Mouse (Mus musculus): ENCODE measurements at regions not wholly inside any gene's neighbourhood (a gene's known extent, or its start where the extent isn't known, plus 50 kb on each side); places are given as distances from the start of the nearest gene placed in this dataset.

DNA sequence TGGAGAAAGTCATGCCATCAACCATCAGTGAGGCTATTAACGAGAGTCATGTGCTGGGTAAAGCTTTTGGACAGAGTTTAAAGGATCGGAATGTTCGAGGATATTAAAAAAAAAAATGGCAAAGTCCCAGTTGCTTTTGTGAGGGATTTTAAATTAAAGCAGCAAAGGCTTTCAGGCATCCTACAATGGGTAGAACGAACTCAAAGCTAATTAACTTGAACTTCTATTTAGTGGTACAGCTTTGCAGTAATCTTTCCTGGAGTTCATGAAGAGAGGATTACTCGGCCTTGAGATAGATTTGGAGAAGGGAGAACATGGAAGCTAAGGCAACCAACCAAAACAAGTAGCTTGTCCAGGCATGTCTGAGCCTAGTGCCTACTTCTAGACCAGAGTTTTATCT is 676.7 kb upstream of the Adamts5 start:
- Histone ChIP-seq H3K27ac (ENCODE audit: control insufficient read depth, insufficient read depth, low read depth, low read length) (no peak overlapping the region), H3K36me3 (ENCODE audit: control insufficient read depth, insufficient read depth, low read length) (no peaks in the 10 kb centered on the region), H3K4me1 (ENCODE audit: control insufficient read depth, insufficient read depth, low read length) (no peaks in the 10 kb centered on the region), H3K4me3 (ENCODE audit: control insufficient read depth, low read depth, low read length) (no peak overlapping the region), H3K27me3 (ENCODE audit: control insufficient read depth, insufficient read depth, low read length) (no peaks in the 10 kb centered on the region)
- no peak for TF ChIP-seq CTCF (IDR thresholded peaks at IDR 0.05; ENCODE audit: control insufficient read depth, insufficient read depth, insufficient replicate concordance, low read depth, low read length)
- TF ChIP-seq POLR2A (IDR thresholded peaks at IDR 0.05; ENCODE audit: control insufficient read depth, low read depth, low read length): no peak

DNA sequence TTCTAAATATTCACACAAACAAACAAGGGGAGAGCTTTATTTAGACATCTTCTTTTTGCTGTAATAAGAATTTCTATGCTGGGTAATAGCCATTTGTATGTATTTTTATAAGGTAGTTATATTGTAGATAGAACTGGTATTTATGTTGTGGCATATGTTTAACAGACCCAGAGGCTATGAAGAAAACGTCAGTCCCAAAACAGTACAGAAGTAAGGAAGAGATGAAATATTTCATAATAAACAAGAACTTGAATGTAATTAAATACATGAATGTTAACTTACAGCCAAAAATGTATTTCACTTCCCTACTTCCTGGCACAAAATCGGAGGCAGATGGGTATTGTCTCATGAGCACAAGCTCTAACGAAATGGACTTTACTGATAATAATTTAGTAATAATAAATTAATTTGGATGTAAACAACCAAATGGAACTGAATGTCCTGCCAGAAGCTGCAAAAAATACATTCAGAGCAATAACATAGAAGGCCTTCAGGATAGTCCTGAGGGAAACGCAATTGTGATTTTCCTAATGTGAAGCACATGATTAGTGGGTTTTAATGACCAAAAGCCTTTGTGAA is 645.9 kb upstream of the Adamts5 start:
- Histone ChIP-seq H3K4me3 (ENCODE audit: control insufficient read depth, low read depth, low read length) (no peak overlapping the region), H3K36me3 (ENCODE audit: control insufficient read depth, insufficient read depth, low read length) (no peaks in the 10 kb centered on the region), H3K27ac (ENCODE audit: control insufficient read depth, insufficient read depth, low read depth, low read length) (no peak overlapping the region), H3K27me3 (ENCODE audit: control insufficient read depth, insufficient read depth, low read length) (no peaks in the 10 kb centered on the region), H3K4me1 (ENCODE audit: control insufficient read depth, insufficient read depth, low read length) (no peaks in the 10 kb centered on the region)
- TF ChIP-seq CTCF (IDR thresholded peaks at IDR 0.05; ENCODE audit: control insufficient read depth, insufficient read depth, insufficient replicate concordance, low read depth, low read length): no peak
- TF ChIP-seq POLR2A (IDR thresholded peaks at IDR 0.05; ENCODE audit: control insufficient read depth, low read depth, low read length): no peak

DNA sequence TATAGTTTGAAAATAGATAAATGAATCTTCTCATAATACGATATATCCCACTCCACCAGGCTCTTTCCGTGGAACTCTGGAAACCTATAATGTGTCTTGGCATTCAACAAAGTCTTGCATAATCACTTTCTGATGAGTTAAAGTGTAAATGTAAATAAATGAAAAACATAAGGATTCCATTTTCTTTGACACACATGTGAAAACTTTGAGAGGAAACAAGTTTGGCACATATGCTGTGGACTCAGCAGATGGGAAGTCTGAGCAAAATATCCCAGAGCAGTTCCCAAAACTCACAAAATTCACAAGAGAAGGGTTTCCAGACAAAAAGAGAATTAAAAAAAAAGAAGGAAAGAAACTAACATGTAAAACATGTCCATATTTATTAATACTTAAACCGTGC is 645.3 kb upstream of the Adamts5 start:
- Histone ChIP-seq H3K4me3 (ENCODE audit: control insufficient read depth, low read depth, low read length) (no peak overlapping the region), H3K27me3 (ENCODE audit: control insufficient read depth, insufficient read depth, low read length) (no peaks in the 10 kb centered on the region), H3K4me1 (ENCODE audit: control insufficient read depth, insufficient read depth, low read length) (no peaks in the 10 kb centered on the region), H3K36me3 (ENCODE audit: control insufficient read depth, insufficient read depth, low read length) (no peaks in the 10 kb centered on the region), H3K27ac (ENCODE audit: control insufficient read depth, insufficient read depth, low read depth, low read length) (no peak overlapping the region)
- TF ChIP-seq CTCF (IDR thresholded peaks at IDR 0.05; ENCODE audit: control insufficient read depth, insufficient read depth, insufficient replicate concordance, low read depth, low read length) (no peak), POLR2A (IDR thresholded peaks at IDR 0.05; ENCODE audit: control insufficient read depth, low read depth, low read length) (no peak)

DNA sequence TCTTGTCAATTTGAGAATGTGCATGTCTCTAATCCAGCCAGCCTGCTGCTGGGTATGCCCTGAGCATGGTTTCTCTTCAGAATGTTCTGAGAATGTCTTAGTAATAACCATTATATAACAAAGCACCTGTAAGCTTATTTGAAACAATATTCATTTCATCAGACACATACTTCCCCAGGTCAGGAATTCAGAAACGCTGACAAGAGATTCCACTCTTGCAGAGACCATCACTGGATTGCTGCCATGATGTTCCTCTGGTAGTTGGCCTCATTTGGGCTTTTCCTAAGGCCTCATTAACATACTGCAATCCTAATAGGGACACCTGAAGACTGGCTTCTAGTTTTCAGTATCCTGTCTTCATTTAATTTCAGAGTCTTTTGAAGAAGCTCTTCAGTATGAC is 642.5 kb upstream of the Adamts5 start:
- Histone ChIP-seq H3K4me1 (ENCODE audit: control insufficient read depth, insufficient read depth, low read length) (no peaks in the 10 kb centered on the region), H3K4me3 (ENCODE audit: control insufficient read depth, low read depth, low read length) (no peak overlapping the region), H3K27me3 (ENCODE audit: control insufficient read depth, insufficient read depth, low read length) (no peaks in the 10 kb centered on the region), H3K27ac (ENCODE audit: control insufficient read depth, insufficient read depth, low read depth, low read length) (no peak overlapping the region), H3K36me3 (ENCODE audit: control insufficient read depth, insufficient read depth, low read length) (no peaks in the 10 kb centered on the region)
- no peak for TF ChIP-seq POLR2A (IDR thresholded peaks at IDR 0.05; ENCODE audit: control insufficient read depth, low read depth, low read length)
- no peak for TF ChIP-seq CTCF (IDR thresholded peaks at IDR 0.05; ENCODE audit: control insufficient read depth, insufficient read depth, insufficient replicate concordance, low read depth, low read length)

DNA sequence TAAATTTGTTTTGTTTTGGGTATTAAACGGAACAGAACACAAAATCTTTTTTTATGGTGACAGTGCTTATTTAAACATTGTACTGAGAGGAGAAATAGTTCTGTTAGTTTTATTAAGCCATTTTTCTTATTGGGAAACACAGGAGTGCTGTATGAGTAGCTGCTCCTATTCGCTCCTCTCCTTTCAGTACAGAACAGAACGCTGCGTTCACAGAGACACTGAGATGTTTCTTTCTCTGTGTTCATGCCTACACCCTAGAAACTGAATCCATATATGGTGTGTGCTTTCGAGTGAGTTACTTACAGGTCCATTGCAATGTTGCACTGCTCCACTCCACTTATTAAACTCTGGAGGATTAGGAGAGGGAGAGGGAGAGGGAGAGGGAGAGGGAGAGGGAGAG is 634.9 kb upstream of the Adamts5 start:
- Histone ChIP-seq H3K36me3 (ENCODE audit: control insufficient read depth, insufficient read depth, low read length) (no peaks in the 10 kb centered on the region), H3K4me1 (ENCODE audit: control insufficient read depth, insufficient read depth, low read length) (no peaks in the 10 kb centered on the region), H3K27me3 (ENCODE audit: control insufficient read depth, insufficient read depth, low read length) (no peaks in the 10 kb centered on the region), H3K27ac (ENCODE audit: control insufficient read depth, insufficient read depth, low read depth, low read length) (no peak overlapping the region), H3K4me3 (ENCODE audit: control insufficient read depth, low read depth, low read length) (no peak overlapping the region)
- TF ChIP-seq CTCF (IDR thresholded peaks at IDR 0.05; ENCODE audit: control insufficient read depth, insufficient read depth, insufficient replicate concordance, low read depth, low read length): no peak
- no peak for TF ChIP-seq POLR2A (IDR thresholded peaks at IDR 0.05; ENCODE audit: control insufficient read depth, low read depth, low read length)

DNA sequence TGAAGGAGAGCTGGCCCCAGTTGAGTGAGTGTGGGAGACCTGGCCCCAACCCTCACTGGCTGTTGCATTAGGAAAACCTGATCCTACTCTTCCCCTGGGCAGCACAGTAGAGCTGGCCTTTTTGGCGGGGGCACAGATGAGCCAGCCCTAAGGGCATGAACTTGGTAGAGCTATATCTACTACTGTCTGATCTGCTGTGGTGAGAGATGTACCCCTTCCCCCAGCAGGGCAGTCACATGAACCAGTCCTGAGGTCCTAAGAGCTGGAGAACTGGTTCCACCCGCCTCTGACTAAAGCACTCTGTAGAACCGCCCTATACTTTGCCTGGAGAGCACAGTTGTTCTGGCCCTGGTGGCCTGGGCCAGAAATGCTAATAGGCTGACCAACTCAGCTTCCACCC is 622.5 kb upstream of the Adamts5 start:
- H3K36me3 ChIP-seq (ENCODE audit: control insufficient read depth, insufficient read depth, low read length): no peaks in the 10 kb centered on the region
- H3K27ac ChIP-seq (ENCODE audit: control insufficient read depth, insufficient read depth, low read depth, low read length): no peak overlapping the region
- no peaks in the 10 kb centered on the region for H3K4me1 ChIP-seq (ENCODE audit: control insufficient read depth, insufficient read depth, low read length)
- TF ChIP-seq CTCF (IDR thresholded peaks at IDR 0.05; ENCODE audit: control insufficient read depth, insufficient read depth, insufficient replicate concordance, low read depth, low read length) (no peak), POLR2A (IDR thresholded peaks at IDR 0.05; ENCODE audit: control insufficient read depth, low read depth, low read length) (no peak)
- no peaks in the 10 kb centered on the region for H3K27me3 ChIP-seq (ENCODE audit: control insufficient read depth, insufficient read depth, low read length)
- H3K4me3 ChIP-seq (ENCODE audit: control insufficient read depth, low read depth, low read length): no peak overlapping the region

DNA sequence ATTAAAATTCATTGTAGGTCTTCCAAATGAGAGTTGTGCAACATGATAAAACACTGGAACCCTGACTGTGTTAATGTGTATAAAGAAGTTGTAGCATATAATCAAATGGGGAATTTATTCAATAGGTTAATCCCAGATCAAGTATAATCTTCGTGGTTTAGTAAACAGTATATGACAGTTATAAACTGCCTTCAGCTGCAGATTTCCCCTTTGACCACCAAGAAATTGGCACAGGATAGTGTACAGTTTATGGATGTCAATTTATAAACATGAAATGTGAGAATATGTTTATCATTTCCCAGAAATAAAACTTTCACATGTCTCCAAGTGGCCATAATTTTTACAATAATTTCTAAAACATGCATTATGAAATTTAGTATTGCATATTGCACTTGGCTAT is 615.3 kb upstream of the Adamts5 start:
- Histone ChIP-seq H3K4me1 (ENCODE audit: control insufficient read depth, insufficient read depth, low read length) (no peaks in the 10 kb centered on the region), H3K27me3 (ENCODE audit: control insufficient read depth, insufficient read depth, low read length) (no peaks in the 10 kb centered on the region), H3K36me3 (ENCODE audit: control insufficient read depth, insufficient read depth, low read length) (no peaks in the 10 kb centered on the region), H3K4me3 (ENCODE audit: control insufficient read depth, low read depth, low read length) (no peak overlapping the region), H3K27ac (ENCODE audit: control insufficient read depth, insufficient read depth, low read depth, low read length) (no peak overlapping the region)
- no peak for TF ChIP-seq POLR2A (IDR thresholded peaks at IDR 0.05; ENCODE audit: control insufficient read depth, low read depth, low read length)
- no peak for TF ChIP-seq CTCF (IDR thresholded peaks at IDR 0.05; ENCODE audit: control insufficient read depth, insufficient read depth, insufficient replicate concordance, low read depth, low read length)

DNA sequence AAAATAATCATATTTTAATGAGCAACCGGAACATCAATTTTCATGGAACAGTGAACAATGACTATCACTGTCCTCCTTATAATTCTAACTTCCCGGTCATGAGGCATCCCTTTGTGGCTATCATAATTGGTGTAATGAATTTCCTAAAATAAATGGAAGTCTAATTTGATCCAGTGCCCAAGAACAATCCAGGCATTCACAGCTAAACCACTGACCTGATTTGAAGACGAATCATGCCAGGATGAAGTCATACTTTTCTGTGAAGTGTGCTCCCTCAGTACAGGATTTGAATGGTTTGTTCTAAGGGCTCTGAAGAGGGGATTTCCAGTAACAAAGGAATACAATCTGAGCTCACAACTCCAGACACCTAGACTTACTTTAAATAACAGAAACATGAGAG is 614.5 kb upstream of the Adamts5 start:
- H3K4me3 ChIP-seq (ENCODE audit: control insufficient read depth, low read depth, low read length): no peak overlapping the region
- H3K27me3 ChIP-seq (ENCODE audit: control insufficient read depth, insufficient read depth, low read length): no peaks in the 10 kb centered on the region
- no peak for TF ChIP-seq CTCF (IDR thresholded peaks at IDR 0.05; ENCODE audit: control insufficient read depth, insufficient read depth, insufficient replicate concordance, low read depth, low read length)
- no peak for TF ChIP-seq POLR2A (IDR thresholded peaks at IDR 0.05; ENCODE audit: control insufficient read depth, low read depth, low read length)
- no peaks in the 10 kb centered on the region for H3K36me3 ChIP-seq (ENCODE audit: control insufficient read depth, insufficient read depth, low read length)
- H3K27ac ChIP-seq (ENCODE audit: control insufficient read depth, insufficient read depth, low read depth, low read length): no peak overlapping the region
- H3K4me1 ChIP-seq (ENCODE audit: control insufficient read depth, insufficient read depth, low read length): no peaks in the 10 kb centered on the region
